Mouse (Mus musculus): ENCODE data around the gene Zdhhc14. TPM values are rescaled to one million over a fixed set of nuclear protein-coding genes. Genes with fewer than 3 reads are reported as not detected.

Zdhhc14 gene
- polyA plus RNA-seq, 1 experiment = 2.9 TPM

GRCm38 (mm10) chr17:5746378-5746777, 254.0 kb downstream of the Zdhhc14 start:
- TF ChIP-seq CTCF (IDR thresholded peaks at IDR 0.05; ENCODE audit: extremely low read depth, insufficient read length, insufficient replicate concordance, low read depth, low read length) (no peak), POLR2A (IDR thresholded peaks at IDR 0.05; ENCODE audit: low read depth, low read length) (no peak)
- Histone ChIP-seq H3K27ac (ENCODE audit: insufficient read depth, low read depth, low read length) (no peak overlapping the region), H3K27me3 (ENCODE audit: control insufficient read depth, insufficient read depth, low read length) (no peaks in the 10 kb centered on the region), H3K36me3 (ENCODE audit: control insufficient read depth, insufficient read depth, low read length) (no peaks in the 10 kb centered on the region), H3K4me1 (ENCODE audit: control insufficient read depth, insufficient read depth, insufficient read length, low read length) (peaks cover 7% of the 10 kb centered on the region), H3K4me3 (ENCODE audit: low read depth, low read length) (no peak overlapping the region)
- 85% methylated on average over 3 of the region's 3 CpGs for WGBS

GRCm38 (mm10) chr17:5747539-5748500, 255.5 kb downstream of the Zdhhc14 start:
- Histone ChIP-seq H3K36me3 (ENCODE audit: control insufficient read depth, insufficient read depth, low read length) (no peaks in the 10 kb centered on the region), H3K4me3 (ENCODE audit: low read depth, low read length) (no peak overlapping the region), H3K27me3 (ENCODE audit: control insufficient read depth, insufficient read depth, low read length) (no peaks in the 10 kb centered on the region), H3K27ac (ENCODE audit: insufficient read depth, low read depth, low read length) (peak overlapping the region; percentile 37), H3K4me1 (ENCODE audit: control insufficient read depth, insufficient read depth, insufficient read length, low read length) (peaks cover 11% of the 10 kb centered on the region)
- WGBS = 32% methylated on average over 16 of the region's 16 CpGs
- TF ChIP-seq POLR2A (IDR thresholded peaks at IDR 0.05; ENCODE audit: low read depth, low read length) (no peak), CTCF (IDR thresholded peaks at IDR 0.05; ENCODE audit: extremely low read depth, insufficient read length, insufficient replicate concordance, low read depth, low read length) (no peak)

GRCm38 (mm10) chr17:5748501-5748894, 256.1 kb downstream of the Zdhhc14 start:
- no peak for TF ChIP-seq CTCF (IDR thresholded peaks at IDR 0.05; ENCODE audit: extremely low read depth, insufficient read length, insufficient replicate concordance, low read depth, low read length)
- no peak for TF ChIP-seq POLR2A (IDR thresholded peaks at IDR 0.05; ENCODE audit: low read depth, low read length)
- Histone ChIP-seq H3K4me3 (ENCODE audit: low read depth, low read length) (no peak overlapping the region), H3K4me1 (ENCODE audit: control insufficient read depth, insufficient read depth, insufficient read length, low read length) (peaks cover 12% of the 10 kb centered on the region), H3K36me3 (ENCODE audit: control insufficient read depth, insufficient read depth, low read length) (no peaks in the 10 kb centered on the region), H3K27ac (ENCODE audit: insufficient read depth, low read depth, low read length) (no peak overlapping the region), H3K27me3 (ENCODE audit: control insufficient read depth, insufficient read depth, low read length) (no peaks in the 10 kb centered on the region)
- WGBS = 3% methylated on average over 4 of the region's 4 CpGs

GRCm38 (mm10) chr17:5750278-5750677, 257.9 kb downstream of the Zdhhc14 start:
- no peak for TF ChIP-seq CTCF (IDR thresholded peaks at IDR 0.05; ENCODE audit: extremely low read depth, insufficient read length, insufficient replicate concordance, low read depth, low read length)
- no peak for TF ChIP-seq POLR2A (IDR thresholded peaks at IDR 0.05; ENCODE audit: low read depth, low read length)
- no peak overlapping the region for H3K4me3 ChIP-seq (ENCODE audit: low read depth, low read length)
- H3K27me3 ChIP-seq (ENCODE audit: control insufficient read depth, insufficient read depth, low read length) = no peaks in the 10 kb centered on the region
- H3K4me1 ChIP-seq (ENCODE audit: control insufficient read depth, insufficient read depth, insufficient read length, low read length) = peaks cover 12% of the 10 kb centered on the region
- no peak overlapping the region for H3K27ac ChIP-seq (ENCODE audit: insufficient read depth, low read depth, low read length)
- 84% methylated on average over 4 of the region's 4 CpGs for WGBS
- H3K36me3 ChIP-seq (ENCODE audit: control insufficient read depth, insufficient read depth, low read length) = no peaks in the 10 kb centered on the region

GRCm38 (mm10) chr17:5751066-5751465, 258.7 kb downstream of the Zdhhc14 start:
- no peaks in the 10 kb centered on the region for H3K36me3 ChIP-seq (ENCODE audit: control insufficient read depth, insufficient read depth, low read length)
- H3K4me1 ChIP-seq (ENCODE audit: control insufficient read depth, insufficient read depth, insufficient read length, low read length) = peaks cover 12% of the 10 kb centered on the region
- H3K27ac ChIP-seq (ENCODE audit: insufficient read depth, low read depth, low read length) = no peak overlapping the region
- no peak overlapping the region for H3K4me3 ChIP-seq (ENCODE audit: low read depth, low read length)
- TF ChIP-seq POLR2A (IDR thresholded peaks at IDR 0.05; ENCODE audit: low read depth, low read length) = no peak
- no peak for TF ChIP-seq CTCF (IDR thresholded peaks at IDR 0.05; ENCODE audit: extremely low read depth, insufficient read length, insufficient replicate concordance, low read depth, low read length)
- WGBS = 88% methylated on average over 3 of the region's 3 CpGs
- H3K27me3 ChIP-seq (ENCODE audit: control insufficient read depth, insufficient read depth, low read length) = no peaks in the 10 kb centered on the region

GRCm38 (mm10) chr17:5752322-5752715, 260.0 kb downstream of the Zdhhc14 start:
- 68% methylated on average over 2 of the region's 2 CpGs for WGBS
- H3K27me3 ChIP-seq (ENCODE audit: control insufficient read depth, insufficient read depth, low read length) = no peaks in the 10 kb centered on the region
- no peak overlapping the region; the same call in 1 of the 2 replicates for H3K4me3 ChIP-seq (ENCODE audit: low read depth, low read length)
- H3K4me1 ChIP-seq (ENCODE audit: control insufficient read depth, insufficient read depth, insufficient read length, low read length) = peaks cover 12% of the 10 kb centered on the region
- H3K27ac ChIP-seq (ENCODE audit: insufficient read depth, low read depth, low read length) = no peak overlapping the region
- H3K36me3 ChIP-seq (ENCODE audit: control insufficient read depth, insufficient read depth, low read length) = no peaks in the 10 kb centered on the region
- TF ChIP-seq CTCF (IDR thresholded peaks at IDR 0.05; ENCODE audit: extremely low read depth, insufficient read length, insufficient replicate concordance, low read depth, low read length) (no peak), POLR2A (IDR thresholded peaks at IDR 0.05; ENCODE audit: low read depth, low read length) (no peak)

All from small intestine, adult 2 months (tissue).